Mouse (Mus musculus) macrophage (primary cell): ENCODE measurements around the gene Tex36. TPM values are rescaled to one million over a fixed set of nuclear protein-coding genes. Genes with fewer than 3 reads are reported as not detected.

Source experiments
- H3K27ac ChIP-seq: fragments of 350-480 bp; formaldehyde crosslinking; 2 replicates; pipeline ENCODE4 v1.9.0; 2021
- H3K36me3 ChIP-seq: fragments of 350-480 bp; formaldehyde crosslinking; 2 replicates; pipeline ENCODE4 v1.9.0; 2021; ENCODE audit errors: inconsistent target
- H3K4me3 ChIP-seq: fragments of 350-480 bp; formaldehyde crosslinking; 2 replicates; pipeline ENCODE4 v1.9.0; 2021; ENCODE audit errors: inconsistent target
- H3K79me2 ChIP-seq: fragments of 350-480 bp; formaldehyde crosslinking; 2 replicates; pipeline ENCODE4 v1.9.0; 2021; ENCODE audit errors: inconsistent target
- WGBS: methylation state at CpG from one replicate; pipeline ENCODE4 v1.1.7; 2026; ENCODE audit warnings: inconsistent platforms; ENCODE audit not compliant: missing documents; 5-methylcytosine and 5-hydroxymethylcytosine counted together
- polyA plus RNA-seq: library from polyadenylated mRNA; stranded (reverse); fragments of 250-400 nt; gene quantifications from 3 replicates; pipeline ENCODE4 v1.2.4, GENCODE M21; 2018; ENCODE audit warnings: inconsistent platforms
- total RNA-seq, 78 experiments: library from RNA; depleted of rRNA; stranded (reverse); fragments of 250-400 nt; gene quantifications; 1 replicate in 9 of 78; 2 replicates in 24 of 78; 3 replicates in 43 of 78; 4 replicates in 2 of 78; pipeline ENCODE4 v1.2.4; 2018; ENCODE audit warnings: inconsistent platforms in 56 of 78

Tex36 gene
- total RNA-seq (2018; cell fraction: chromatin; rRNA removed), result not detected
- not detected for total RNA-seq (2018; cell fraction: cytosol; rRNA removed)
- total RNA-seq (2018; cell fraction: nucleus; rRNA removed), result not detected
- not detected in 3 replicates for polyA plus RNA-seq

GRCm38 (mm10) chr7:133602058-133602457 lies at the start of gene Tex36:
TSS of gene Tex36 (minus strand) at chr7:133602158.
- H3K79me2 ChIP-seq, result no peaks in the 10 kb centered on the region
- no peaks in the 10 kb centered on the region for H3K36me3 ChIP-seq
- no peak within 1 kb of the TSS for H3K4me3 ChIP-seq
- H3K27ac ChIP-seq, result no peak within 1 kb of the TSS
- WGBS, result 80% methylated on average over 2 of the region's 2 CpGs

GRCm38 (mm10) chr7:133645716-133646115 lies 43.8 kb upstream of the Tex36 start:
- H3K79me2 ChIP-seq, result no peaks in the 10 kb centered on the region
- H3K27ac ChIP-seq, result no peak overlapping the region
- WGBS, result 90% methylated on average over 6 of the region's 6 CpGs
- H3K36me3 ChIP-seq, result peaks cover 90% of the 10 kb centered on the region
- H3K4me3 ChIP-seq, result no peak overlapping the region

GRCm38 (mm10) chr7:133638821-133639220 lies 36.9 kb upstream of the Tex36 start:
- Histone ChIP-seq H3K79me2 (peaks cover 30% of the 10 kb centered on the region), H3K36me3 (peaks cover 28% of the 10 kb centered on the region), H3K27ac (no peak overlapping the region), H3K4me3 (peak overlapping the region; percentile 91)
- WGBS, result 93% methylated on average over 13 of the region's 13 CpGs

GRCm38 (mm10) chr7:133638306-133638705 lies 36.3 kb upstream of the Tex36 start:
- H3K4me3 ChIP-seq, result peak overlapping the region; percentile 91
- WGBS, result 6% methylated on average over 13 of the region's 13 CpGs
- H3K79me2 ChIP-seq, result peaks cover 30% of the 10 kb centered on the region
- peak overlapping the region; percentile 37 for H3K27ac ChIP-seq
- H3K36me3 ChIP-seq, result peaks cover 23% of the 10 kb centered on the region

GRCm38 (mm10) chr7:133637361-133638305 lies 35.7 kb upstream of the Tex36 start, which contains the start of gene Edrf1:
TSS of gene Edrf1 (plus strand) at chr7:133637543.
- H3K27ac ChIP-seq, result peak within 1 kb of the TSS; percentile 64
- 1% methylated on average over 81 of the region's 81 CpGs for WGBS
- peak within 1 kb of the TSS; percentile 91 for H3K4me3 ChIP-seq
- peaks cover 16% of the 10 kb centered on the region for H3K36me3 ChIP-seq
- peaks cover 30% of the 10 kb centered on the region for H3K79me2 ChIP-seq

GRCm38 (mm10) chr7:133636738-133637352 lies 34.9 kb upstream of the Tex36 start:
- Histone ChIP-seq H3K27ac (peak overlapping the region; percentile 64), H3K79me2 (peaks cover 30% of the 10 kb centered on the region), H3K36me3 (peaks cover 8% of the 10 kb centered on the region), H3K4me3 (peak overlapping the region; percentile 91)
- 2% methylated on average over 21 of the region's 21 CpGs for WGBS

- H3K4me3 ChIP-seq, result no peak overlapping the region
- WGBS, result 86% methylated on average over 10 of the region's 12 CpGs
- no peak overlapping the region for H3K27ac ChIP-seq
- no peaks in the 10 kb centered on the region for H3K36me3 ChIP-seq
- H3K79me2 ChIP-seq, result peaks cover 24% of the 10 kb centered on the region
Measured at GRCm38 (mm10) chr7:133634932-133635650, 33.1 kb upstream of the Tex36 start.

- Histone ChIP-seq H3K36me3 (no peaks in the 10 kb centered on the region), H3K27ac (no peak overlapping the region), H3K4me3 (no peak overlapping the region), H3K79me2 (no peaks in the 10 kb centered on the region)
- WGBS, result 13% methylated on average over 2 of the region's 2 CpGs
Measured at GRCm38 (mm10) chr7:133632476-133632875, 30.5 kb upstream of the Tex36 start.

GRCm38 (mm10) chr7:133630821-133631220 lies 28.9 kb upstream of the Tex36 start:
- 76% methylated on average over 5 of the region's 5 CpGs for WGBS
- Histone ChIP-seq H3K27ac (no peak overlapping the region), H3K79me2 (no peaks in the 10 kb centered on the region), H3K36me3 (no peaks in the 10 kb centered on the region), H3K4me3 (no peak overlapping the region)

GRCm38 (mm10) chr7:133627184-133627936 lies 25.4 kb upstream of the Tex36 start:
- 74% methylated on average over 14 of the region's 14 CpGs for WGBS
- Histone ChIP-seq H3K36me3 (no peaks in the 10 kb centered on the region), H3K4me3 (no peak overlapping the region), H3K27ac (no peak overlapping the region), H3K79me2 (no peaks in the 10 kb centered on the region)

- H3K4me3 ChIP-seq, result no peak overlapping the region
- WGBS, result 92% methylated on average over 5 of the region's 5 CpGs
- no peak overlapping the region for H3K27ac ChIP-seq
- H3K79me2 ChIP-seq, result no peaks in the 10 kb centered on the region
- H3K36me3 ChIP-seq, result no peaks in the 10 kb centered on the region
Measured at GRCm38 (mm10) chr7:133623226-133623625, 21.3 kb upstream of the Tex36 start.

GRCm38 (mm10) chr7:133620721-133621120 lies 18.8 kb upstream of the Tex36 start:
- Histone ChIP-seq H3K36me3 (no peaks in the 10 kb centered on the region), H3K4me3 (no peak overlapping the region)
- 32% methylated on average over 11 of the region's 11 CpGs for WGBS

GRCm38 (mm10) chr7:133612981-133613380 lies 11.0 kb upstream of the Tex36 start:
- no peaks in the 10 kb centered on the region for H3K79me2 ChIP-seq
- H3K4me3 ChIP-seq, result no peak overlapping the region
- 91% methylated on average over 2 of the region's 2 CpGs for WGBS

More at GRCm38 (mm10) chr7:133620721-133621120, 18.8 kb upstream of the Tex36 start:
- no peak overlapping the region for H3K27ac ChIP-seq
- H3K79me2 ChIP-seq, result no peaks in the 10 kb centered on the region

GRCm38 (mm10) chr7:133609585-133609984 lies 7.6 kb upstream of the Tex36 start:
- 84% methylated on average over 8 of the region's 8 CpGs for WGBS
- Histone ChIP-seq H3K36me3 (no peaks in the 10 kb centered on the region), H3K79me2 (no peaks in the 10 kb centered on the region), H3K4me3 (no peak overlapping the region), H3K27ac (no peak overlapping the region)

More at GRCm38 (mm10) chr7:133612981-133613380, 11.0 kb upstream of the Tex36 start:
- Histone ChIP-seq H3K27ac (no peak overlapping the region), H3K36me3 (no peaks in the 10 kb centered on the region)
